Mouse (Mus musculus) frontal cortex, postnatal 25 days (tissue): ENCODE data around the gene Abcd3.
A peak's percentile ranks its signal among the peaks of the same experiment; 100 is the strongest.
"Not testable (repeated sequence)": the region's sequence is repeated elsewhere in the genome, so short reads cannot be mapped to it uniquely, and the experiment has no call there.

Experiments
- DNase-seq, 2 experiments: peaks; one replicate each; pipeline ENCODE4 v3.0.0; 2022; ENCODE audit warnings: low spot score in 2 of 2

Gene Abcd3

DNA sequence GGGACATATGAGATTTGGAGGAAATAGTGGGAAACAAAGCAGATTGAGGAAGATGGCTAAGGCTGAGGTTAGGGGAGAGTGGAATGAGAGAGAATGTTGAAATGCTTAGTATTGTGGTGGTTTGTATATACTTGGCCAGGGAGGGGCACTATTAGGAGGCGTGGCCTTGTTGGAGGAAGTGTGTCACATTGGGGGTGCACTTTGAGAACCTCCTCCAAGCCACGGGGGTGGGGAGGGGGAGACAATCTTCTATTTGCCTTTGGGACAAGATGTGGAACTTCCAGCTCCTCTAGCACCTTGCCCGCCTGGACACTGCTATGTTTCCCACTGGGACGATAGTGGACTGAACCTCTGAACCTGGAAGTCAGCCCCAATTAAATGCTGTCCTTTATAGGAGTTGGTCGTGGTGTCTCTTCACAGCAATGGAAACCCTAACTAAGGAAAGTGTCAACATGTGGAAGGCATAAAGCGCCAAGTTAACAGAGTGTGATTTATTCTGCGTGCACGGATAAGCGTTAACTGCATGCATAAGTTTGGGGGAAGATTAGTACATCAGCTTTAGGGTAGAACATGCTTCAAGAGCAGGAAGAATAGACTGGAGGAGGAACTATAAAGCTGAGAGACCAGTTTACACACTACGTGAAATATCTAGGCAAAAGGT is 3.8 kb upstream of the Abcd3 start:
- no peak for DNase-seq

DNA sequence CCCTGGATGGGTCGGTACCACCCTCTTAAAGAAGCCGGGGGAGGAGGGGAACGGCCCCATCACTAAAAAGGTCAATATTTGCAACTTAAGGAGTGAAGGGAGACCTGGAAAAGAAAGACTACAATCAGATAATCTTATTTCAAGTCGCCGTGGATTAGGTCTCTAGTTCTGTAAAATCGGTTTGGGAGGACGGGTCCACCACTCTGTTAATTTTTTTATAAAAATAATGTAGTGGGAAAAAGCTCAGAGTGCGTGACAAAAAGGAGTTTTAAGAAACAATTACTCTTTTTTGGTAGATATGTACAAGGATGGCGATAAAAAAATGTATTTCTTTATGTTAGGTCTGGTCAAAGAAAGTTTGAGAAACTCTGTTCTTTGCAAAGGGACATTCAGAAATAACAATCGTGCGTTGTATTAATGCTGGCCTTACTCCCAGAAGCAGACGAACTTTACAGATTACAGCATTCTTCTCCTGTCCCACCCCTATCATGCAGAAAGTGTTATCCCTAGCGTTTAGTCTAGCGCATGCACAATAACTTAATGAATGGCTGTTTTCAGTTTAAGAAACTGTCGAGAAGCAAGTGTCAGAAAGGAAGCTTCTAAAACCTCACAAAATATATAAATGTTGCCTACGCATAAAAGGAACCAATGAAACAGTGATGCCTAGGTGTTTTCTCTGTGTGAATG is 590 bp upstream of the Abcd3 start:
- no peak for DNase-seq

DNA sequence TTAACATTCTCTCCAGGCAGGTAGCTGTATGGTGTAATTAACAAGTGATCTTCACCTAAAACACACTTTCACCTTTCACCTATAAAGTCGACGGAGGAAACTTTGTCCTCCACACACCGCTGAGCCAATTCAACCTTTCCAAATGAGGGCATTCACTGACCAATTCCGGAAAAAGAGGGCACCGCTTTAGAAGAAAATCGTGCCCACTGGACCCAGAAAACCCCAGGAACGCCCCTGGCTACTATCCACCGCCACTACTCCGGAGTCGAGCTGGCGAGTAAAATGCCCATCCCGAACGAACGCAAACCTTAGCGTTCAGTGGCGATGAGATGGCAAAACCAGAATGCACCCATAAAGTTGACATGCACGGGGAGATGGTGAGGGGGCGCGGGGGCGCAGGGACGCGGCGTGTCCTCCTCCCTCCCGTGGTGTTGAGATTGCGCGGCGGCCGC is 663 bp downstream of the Abcd3 start:
- no peak for DNase-seq

DNA sequence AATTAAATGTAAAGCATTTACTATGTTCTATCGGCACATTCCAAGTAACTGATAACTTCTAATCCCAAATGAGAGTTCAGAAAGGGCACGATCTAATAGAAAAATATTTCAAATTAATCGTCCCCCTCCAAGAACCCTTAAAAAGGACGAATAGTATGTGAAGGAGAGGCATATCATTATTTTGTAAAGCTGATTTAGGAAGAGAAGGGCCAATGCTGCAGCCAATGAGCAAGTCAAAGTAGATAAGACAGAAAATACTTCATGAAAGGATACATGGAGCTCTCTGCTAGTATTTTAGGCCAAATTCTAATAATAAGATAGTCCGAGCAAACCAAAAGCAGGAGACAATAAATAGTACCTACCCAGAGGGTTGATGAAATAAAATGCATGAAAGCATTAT is 1.3 kb downstream of the Abcd3 start:
- no peak for DNase-seq

DNA sequence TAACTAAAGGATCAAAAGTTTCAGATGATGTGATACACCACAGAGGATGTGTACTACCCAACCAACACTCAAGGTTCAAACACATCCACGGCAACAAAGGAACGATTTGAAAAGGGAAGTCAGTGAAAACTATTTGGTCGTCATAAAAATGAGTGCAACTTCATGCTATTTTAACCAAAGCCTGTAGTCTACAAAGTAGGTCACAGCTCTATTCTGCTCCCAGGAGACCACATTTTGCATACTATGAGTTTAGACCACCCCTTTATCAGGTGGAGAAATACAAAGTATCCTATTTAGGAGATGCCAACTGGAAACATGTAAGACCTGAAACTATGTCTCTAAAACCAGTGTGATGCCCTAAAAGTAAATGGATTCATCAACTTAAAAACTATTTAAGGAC is 6.9 kb downstream of the Abcd3 start:
- no peak for DNase-seq

DNA sequence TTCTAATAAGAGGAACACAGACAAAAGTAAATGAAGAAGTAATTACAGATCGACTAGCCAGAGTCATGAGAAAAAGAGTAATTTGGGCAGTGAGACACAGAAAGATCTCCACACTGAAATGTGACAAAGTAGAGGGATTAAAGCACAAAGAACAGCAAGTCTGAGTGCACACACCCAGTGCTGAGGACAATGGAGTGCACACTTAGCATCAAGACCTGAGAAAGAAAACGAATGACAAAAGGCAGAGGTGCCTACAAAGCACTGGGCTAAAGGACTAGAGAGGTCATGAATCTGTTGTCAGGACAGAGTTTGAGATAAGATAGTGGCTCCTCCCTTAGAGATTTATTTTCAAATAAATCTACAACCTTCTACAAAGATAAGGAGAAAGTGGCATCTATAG is 20.9 kb downstream of the Abcd3 start:
- DNase-seq = no peak

DNA sequence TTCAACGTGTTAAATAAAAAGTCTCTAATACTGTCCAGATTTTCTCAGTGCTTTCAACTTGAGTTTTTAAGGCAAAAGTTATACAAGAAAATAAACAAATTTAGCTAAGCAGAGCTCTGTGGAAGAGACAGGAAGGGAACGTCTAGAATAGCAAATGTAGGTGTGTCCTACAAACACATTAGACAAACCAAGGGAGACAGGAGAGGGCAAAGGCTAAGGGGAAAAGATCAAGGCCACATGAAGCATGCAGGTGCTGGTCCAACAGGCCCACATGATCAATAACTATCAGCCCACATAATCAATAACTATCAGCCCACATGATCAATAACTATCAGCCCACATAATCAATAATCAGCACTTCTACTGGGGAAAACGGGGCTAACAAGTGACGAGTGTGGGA is 22.9 kb downstream of the Abcd3 start:
- no peak for DNase-seq

DNA sequence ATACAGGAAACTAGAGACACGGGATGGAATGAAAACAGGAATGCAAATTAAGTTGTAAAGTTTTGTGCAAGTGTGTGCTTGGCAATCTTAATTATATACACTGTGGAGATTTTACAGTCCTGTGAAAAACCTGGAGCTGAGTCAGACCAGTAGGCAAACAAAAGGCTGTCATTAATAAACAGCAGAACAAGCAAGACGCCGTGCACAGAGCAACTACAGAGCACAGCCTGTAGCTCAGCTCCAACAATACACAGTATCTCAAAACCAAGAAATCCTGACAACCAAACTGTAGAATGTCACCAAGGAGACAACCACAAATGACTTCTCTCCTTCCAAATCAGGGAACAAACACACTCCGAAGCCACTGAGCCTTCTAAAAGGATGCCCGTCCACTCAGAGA is 24.7 kb downstream of the Abcd3 start:
- no peak for DNase-seq

DNA sequence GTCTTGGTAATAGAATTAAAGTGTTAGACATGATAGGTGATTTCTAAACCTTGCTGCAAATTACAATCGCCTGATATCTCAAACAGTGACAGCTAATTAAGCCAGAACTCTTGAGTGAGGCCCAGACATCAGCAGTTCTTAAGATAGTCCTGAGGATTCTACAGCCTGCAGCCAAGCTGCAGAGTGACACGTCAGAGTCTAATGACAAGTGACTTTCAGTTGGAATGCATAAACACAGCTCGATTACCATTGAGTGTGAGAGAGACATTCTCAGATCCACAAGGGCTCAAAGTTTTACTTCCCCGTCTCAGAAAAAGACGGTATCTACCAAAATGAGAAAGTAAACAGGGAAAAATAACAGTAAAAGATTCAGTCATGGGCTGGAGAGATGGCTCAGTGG is 25.3 kb downstream of the Abcd3 start:
- no peak for DNase-seq

DNA sequence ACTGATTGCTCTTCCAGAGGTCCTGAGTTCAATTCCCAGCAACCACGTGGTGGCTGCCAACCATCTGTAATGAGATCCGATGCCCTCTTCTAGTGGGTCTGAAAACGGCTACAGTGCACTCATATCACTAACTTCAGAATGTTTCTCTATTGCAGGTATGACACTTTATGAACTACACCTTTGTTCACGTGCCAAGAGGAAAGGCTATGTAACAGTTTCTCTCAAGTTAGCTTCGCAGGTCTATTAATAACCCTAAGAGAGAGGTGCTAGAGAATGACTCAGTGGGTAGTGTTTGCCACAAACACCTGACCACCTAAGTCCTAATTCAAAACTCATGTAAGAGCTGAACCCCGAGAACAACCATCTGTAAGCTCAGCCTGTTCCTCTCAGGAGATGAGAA is 32.1 kb downstream of the Abcd3 start:
- no peak for DNase-seq

DNA sequence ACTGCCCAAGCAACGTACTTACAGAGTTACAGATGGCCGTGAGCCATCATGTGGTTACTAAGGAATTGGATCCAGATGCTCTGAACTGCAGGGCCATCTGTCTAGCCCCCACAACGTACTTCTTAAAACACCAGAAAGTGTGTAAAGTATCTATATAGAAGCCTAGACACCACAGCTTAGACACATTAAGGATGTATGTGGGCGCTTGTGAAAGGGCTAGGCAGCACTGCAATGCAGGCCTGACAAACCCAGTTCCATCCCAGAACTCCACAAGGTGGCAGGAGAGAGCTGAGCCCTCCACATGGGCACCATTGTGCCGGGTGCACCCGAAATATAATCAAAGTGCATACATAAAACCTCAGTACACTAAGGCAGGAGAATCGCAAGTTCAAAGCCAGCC is 37.2 kb downstream of the Abcd3 start:
- peak; percentile 54 to 56 for DNase-seq

DNA sequence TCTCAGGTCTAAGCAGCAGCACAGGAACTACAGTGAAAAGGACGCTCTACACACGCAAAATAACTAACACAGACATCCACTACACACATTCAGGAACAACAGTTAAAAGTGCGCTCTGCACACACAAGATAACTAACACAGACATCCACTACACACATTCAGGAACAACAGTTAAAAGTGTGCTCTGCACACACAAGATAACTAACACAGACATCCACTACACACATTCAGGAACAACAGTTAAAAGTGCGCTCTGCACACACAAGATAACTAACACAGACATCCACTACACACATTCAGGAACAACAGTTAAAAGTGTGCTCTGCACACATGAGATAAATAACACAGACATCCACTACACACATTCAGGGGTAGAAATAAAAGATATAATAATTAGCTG is 41.8 kb downstream of the Abcd3 start:
- DNase-seq = not testable (repeated sequence)

DNA sequence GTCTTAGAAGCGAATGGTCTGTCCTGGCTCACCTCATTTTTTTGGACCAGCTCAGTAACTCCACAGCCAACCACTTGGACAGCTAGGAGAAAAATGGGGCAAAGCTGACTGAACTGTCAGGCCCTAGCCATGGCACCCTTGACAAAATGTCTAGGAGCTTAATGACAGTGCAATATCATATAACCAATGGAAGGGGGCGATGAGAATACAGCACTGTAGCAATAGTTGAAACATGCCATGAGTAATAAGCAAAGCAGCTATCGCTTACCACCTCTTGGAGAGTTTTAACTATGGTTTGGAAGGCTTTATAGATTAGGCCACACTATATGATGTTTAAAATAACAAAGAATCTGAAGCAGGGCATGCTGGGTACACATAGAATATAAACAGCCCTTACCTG is 46.3 kb downstream of the Abcd3 start:
- DNase-seq = no peak

DNA sequence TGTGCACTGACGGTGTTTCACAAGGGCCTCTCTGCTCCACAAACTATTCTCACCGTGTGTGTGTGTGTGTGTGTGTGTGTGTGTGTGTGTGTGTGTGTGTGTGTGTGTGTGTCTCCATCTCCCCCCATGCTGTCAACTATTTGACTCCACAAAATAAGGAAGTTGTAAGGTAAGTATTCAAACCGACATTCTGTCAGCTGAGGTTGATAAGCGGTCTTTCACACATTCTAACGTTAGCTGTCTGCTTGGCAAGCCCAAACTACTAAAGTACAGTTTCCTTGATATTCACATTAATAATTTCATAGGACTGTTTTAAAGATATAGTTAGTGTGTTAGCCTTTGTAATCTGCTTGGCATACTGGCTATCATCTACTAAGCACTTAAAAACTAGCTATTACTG is 48.3 kb downstream of the Abcd3 start:
- no peak for DNase-seq

DNA sequence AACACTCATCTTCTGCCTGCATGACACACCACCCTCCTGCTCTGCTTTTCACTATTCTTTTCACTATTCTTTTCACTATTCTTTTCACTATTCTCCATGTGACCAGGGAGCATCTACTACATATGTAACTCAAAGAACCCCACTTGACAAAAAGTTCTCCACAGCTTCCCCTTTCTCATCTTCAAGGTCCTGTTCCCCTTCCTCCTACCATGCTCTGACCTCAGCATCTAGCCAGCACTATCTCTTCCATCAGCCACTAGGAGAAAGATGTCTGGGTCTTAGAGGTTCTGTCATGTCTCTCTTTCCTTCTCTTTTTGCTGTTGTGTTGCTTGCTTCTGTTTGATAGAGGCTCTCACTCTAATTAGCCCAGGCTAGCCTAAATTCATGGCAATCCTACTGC is 49.1 kb downstream of the Abcd3 start:
- no peak for DNase-seq

DNA sequence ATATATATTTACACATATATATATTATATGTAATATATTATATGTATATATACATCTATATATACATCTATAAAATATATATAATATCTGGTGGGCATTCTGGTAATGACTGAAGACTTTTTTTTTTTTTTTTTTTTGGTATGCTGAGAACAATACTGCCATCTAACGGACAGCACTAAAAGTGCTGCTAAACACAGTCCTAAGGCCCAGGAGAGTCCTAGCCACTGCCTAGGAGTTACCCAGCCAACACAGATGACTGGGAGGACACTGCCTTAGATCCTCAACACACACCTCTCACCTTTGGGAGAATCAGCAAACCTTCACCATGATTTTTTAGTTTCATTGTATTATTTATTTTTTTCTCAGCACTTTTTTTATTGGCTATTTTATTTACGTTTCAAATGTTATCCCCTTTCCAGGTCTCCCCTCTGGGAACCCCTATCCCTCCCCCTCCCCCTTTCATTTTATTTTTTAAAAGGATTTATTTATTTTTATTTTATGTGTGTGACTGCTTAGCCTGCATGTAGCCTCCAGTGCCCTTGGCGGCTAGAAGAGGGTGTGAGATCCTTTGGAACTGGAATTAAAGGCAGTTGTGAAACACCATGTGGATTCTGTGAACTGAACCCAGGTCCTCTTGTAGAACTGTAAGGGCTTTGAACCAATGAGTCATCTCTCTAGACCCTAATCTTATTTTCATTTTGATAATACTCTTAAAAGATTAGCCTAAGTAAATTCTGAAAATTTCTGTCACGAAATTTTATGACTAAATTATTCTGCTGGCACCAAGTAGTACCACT is 52.8 kb downstream of the Abcd3 start:
- DNase-seq = no peak

DNA sequence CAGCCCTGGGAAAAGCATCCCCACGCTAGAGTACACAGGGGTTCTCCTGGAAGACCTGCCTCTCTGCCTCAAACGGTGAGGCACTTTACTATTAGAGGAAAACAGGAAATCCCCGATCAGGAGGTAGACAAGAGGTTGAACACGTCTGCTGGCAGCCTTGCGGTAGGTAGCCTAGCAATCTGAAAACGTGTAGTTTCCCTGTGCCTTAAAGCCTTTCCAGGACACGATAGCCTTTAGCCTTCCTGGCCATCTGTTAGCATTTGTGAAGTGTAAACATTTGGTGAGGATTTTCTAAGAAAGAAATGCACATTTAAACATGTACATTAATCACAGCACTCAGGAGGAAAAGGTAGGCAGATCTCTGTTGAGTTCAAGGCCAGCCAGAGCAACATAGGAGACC is 56.7 kb downstream of the Abcd3 start:
- DNase-seq = no peak

DNA sequence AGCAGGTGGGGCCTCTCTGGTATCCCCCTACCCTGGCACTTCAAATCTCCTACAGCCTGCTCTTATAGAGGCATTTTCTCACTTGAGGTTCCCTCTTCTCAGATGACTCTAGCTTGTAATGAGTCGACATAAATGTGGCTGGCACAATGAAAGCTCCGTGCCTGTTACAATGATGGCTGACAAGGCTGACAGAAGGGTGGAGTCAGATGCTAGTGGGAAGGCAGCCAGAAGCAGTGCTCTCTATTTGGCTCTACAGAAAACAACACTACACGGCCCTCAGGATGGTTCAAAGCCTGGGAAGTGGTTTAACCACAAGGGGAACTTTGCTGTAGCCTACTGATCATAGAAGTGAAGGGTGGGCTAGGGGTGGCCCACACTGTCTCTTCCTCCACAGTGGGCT is 60.0 kb downstream of the Abcd3 start:
- DNase-seq = no peak

DNA sequence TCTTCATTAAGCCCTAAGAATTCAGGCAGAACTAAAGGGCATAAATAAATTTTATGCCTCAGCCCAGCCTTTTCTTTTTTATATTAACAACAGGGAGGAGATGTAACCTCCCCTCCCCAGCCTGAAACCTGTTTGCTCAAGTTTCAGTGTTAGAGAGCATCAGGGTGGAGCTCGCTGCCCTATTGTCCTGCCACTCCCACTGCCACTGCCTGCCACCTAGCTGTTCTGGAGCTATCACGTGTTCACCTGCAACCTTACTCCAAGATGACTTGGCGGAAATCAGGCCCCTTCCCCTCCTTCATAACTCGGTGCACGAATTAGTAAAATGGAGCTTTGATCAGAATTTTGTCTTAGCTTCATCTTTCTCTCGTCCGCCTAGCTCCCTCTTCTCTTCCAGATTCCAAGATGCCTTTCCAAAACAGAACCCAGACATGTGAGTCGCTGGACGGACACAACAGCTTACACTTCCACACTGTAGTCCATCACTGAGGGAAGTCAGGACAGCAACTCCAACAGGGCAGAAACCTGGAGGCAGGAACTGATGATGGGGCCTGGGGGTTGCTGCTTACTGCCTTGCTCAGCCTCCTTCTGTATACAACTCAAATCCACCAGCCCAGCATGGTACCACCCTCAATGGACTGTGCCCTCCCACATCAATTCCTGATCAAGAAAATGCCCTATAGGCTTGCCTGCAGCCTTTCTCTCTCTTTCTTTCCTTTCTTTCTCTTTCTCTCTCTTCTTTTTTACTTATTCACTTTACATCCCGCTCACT is 60.6 kb downstream of the Abcd3 start:
- not testable (repeated sequence) for DNase-seq

DNA sequence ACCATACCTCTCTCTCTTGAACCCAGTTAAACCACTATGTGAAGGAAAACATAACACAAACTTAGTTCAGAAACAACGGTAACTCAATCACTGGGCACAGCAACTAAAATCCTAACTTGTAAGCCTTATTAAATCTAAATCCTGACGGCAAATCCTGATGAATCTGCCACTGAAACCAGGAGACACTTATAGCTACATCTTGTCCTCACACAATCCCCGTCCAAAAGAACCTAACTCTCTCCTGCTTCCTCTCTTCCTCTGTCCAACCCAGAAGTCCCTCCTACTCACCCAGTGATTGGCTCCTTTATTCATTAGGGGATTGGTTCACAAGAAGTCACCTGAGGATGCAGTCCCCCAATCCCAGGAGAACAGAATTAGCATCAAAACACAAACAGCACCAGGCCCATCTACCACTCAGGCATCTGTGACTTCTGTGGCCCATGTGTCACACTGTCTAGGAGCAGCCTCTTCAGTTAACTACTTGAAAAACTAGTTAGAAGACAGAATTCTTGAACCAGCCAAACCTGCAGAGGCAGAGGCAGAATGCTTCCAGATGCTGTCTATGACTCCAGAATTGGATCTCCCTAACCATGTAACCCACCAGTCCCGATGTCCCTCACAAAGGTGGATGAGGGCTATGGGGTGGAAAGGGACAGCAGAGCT is 73.8 kb downstream of the Abcd3 start:
- DNase-seq = not testable (repeated sequence)

DNA sequence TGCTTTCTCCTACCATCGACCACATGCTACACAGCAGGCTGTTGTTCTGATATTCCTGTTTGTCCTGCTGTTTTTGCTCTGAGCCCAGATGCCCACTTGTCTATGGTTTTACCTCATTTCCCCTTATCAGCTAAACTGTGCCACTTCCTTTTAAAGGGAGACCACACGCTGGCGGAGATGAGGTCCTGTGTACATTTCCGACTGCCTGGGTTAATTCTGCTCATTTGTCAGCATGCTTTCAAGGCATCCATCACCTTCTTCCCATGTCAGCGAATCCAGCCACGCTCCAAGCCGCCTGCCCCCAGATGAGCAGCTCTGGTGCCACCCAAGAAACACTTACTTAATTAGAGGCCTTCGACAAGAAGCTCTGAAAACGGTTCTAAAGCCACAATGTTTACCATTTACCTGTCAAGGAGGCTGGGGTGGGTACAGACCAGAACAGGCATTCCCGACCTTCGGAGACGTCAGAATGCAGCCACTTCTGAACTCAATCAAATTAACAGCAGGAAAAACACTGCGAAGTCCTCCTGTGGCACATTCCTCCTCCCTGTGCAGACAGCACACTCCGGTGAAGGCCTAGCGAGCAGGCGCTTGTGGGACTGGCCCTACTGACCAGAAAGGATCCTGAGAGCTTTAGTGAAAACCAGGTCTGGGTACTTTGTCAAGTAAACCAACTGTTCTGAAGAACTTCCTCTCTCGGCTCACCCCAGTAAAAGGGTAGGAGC is 75.5 kb downstream of the Abcd3 start:
- DNase-seq = no peak
